Mouse (Mus musculus): ENCODE results near the gene Lpin1. TPM values are rescaled to one million over a fixed set of nuclear protein-coding genes. Genes with fewer than 3 reads are reported as not detected.
A peak's percentile ranks its signal among the peaks of the same experiment; 100 is the strongest.

The Lpin1 gene
- polyA plus RNA-seq, 1 experiment from 2014 or later: 7.3 TPM

DNA sequence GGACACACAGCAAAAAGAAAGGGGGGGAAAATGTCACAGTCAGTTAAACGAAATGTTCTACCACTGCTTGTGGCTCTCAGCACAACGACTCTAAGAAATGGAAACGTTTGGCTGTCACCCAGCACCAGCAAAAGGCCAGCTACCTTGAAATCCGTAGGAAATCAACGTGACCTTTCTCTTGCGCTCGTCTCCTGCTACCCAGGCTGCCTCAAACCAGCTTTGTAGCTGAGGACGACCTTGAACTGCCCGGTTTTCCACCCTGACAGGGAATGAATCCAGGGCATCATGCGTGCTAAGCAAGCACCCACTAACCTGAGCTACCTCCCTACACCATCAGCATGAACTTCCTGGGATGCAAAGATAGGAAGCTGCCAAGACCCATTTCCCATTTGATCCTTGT, 39.5 kb downstream of the Lpin1 start:
- Histone ChIP-seq H3K4me2 (ENCODE audit: low read depth, low read length, severe bottlenecking) (no peak overlapping the region), H3K27me3 (ENCODE audit: control insufficient read depth, insufficient read depth, low read length) (no peaks in the 10 kb centered on the region), H3K4me3 (ENCODE audit: low read depth, low read length) (no peak overlapping the region), H3K9me3 (ENCODE audit: control insufficient read depth, low read length) (no peaks in the 10 kb centered on the region), H3K9ac (ENCODE audit: low read length) (no peak overlapping the region), H3K27ac (ENCODE audit: low read depth, low read length) (no peak overlapping the region), H3K36me3 (ENCODE audit: control insufficient read depth, insufficient read depth, low read length) (no peaks in the 10 kb centered on the region), H3K4me1 (replicated peaks; ENCODE audit: control insufficient read depth, insufficient read depth, low read length) (no peaks in the 10 kb centered on the region)
- WGBS: 93% methylated on average over 10 of the region's 10 CpGs
- no peak for ATAC-seq (replicated peaks; ENCODE audit: low FRiP score)
- no peak for DNase-seq (ENCODE audit: low spot score)

DNA sequence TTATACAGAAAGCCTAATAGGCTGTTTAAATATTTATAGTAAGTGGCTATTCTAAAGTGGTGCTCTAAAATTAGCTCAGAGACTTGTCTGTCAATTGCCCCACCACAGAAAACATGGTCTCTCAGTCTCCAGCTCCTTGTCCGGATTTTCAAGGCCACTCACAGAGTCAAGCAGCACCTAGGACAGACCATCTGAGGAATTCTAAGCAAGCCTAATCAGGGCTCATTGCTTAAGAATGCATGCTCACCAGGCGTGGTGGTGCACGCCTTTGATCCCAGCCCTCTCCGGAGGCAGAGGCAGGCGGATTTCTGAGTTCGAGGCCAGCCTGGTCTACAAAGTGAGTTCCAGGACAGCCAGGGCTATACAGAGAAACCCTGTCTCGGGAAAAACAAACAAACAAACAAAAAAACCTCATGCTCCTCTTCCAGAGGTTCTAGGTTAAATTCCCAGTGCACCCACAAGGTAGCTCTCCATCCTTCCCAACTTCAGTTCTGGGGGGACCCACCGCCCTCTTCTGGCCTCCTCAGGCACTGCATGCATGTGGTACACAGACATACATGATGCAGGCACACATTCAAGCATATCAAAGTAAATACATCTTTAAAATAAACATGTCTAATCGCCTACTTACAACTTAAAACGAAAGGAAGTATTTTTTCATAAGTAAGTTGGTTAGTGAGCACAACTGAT, 40.2 kb downstream of the Lpin1 start:
- no peaks in the 10 kb centered on the region for H3K27me3 ChIP-seq (ENCODE audit: control insufficient read depth, insufficient read depth, low read length)
- no peaks in the 10 kb centered on the region for H3K36me3 ChIP-seq (ENCODE audit: control insufficient read depth, insufficient read depth, low read length)
- WGBS: 93% methylated on average over 10 of the region's 10 CpGs
- no peak overlapping the region for H3K4me2 ChIP-seq (ENCODE audit: low read depth, low read length, severe bottlenecking)
- no peaks in the 10 kb centered on the region for H3K9me3 ChIP-seq (ENCODE audit: control insufficient read depth, low read length)
- H3K4me1 ChIP-seq (replicated peaks; ENCODE audit: control insufficient read depth, insufficient read depth, low read length): no peaks in the 10 kb centered on the region
- DNase-seq (ENCODE audit: low spot score) (no peak), ATAC-seq (replicated peaks; ENCODE audit: low FRiP score) (no peak)
- no peak overlapping the region for H3K27ac ChIP-seq (ENCODE audit: low read depth, low read length)
- no peak overlapping the region for H3K9ac ChIP-seq (ENCODE audit: low read length)
- H3K4me3 ChIP-seq (ENCODE audit: low read depth, low read length): no peak overlapping the region

DNA sequence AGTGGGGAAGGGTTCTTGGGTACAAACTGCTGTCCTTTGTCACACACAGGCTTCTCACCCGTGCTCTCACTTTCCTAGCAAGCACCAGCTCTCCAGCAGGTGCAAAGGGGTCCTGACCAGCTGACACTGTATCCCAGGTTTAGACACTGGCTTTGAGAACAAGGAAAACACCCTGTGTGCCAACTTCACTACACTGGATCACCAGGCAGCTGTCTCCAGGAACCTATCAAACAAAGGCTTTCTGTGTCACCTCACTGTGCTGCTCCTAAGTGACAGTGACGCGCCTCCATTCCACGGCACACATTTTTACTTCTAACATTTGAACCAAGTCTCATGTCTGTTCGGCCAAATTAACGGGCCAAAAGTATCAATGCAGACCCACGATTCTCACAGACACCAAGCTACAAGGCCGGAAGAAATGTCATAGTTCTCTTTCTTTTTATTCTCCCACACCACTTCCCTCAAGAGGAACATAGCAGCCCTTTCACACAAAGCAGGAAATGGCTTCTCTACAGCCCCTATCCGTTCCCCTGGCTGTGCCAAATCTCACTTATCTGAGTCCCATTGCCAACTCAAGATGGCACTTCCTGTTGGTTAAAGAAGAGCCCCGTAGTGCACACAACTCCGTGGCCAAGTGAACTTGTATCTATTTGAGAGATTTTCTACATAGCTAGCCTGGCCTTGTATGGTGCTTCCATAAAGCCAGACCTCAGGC, 41.7 kb downstream of the Lpin1 start:
- Histone ChIP-seq H3K4me3 (ENCODE audit: low read depth, low read length) (no peak overlapping the region), H3K9ac (ENCODE audit: low read length) (no peak overlapping the region), H3K36me3 (ENCODE audit: control insufficient read depth, insufficient read depth, low read length) (no peaks in the 10 kb centered on the region), H3K4me1 (replicated peaks; ENCODE audit: control insufficient read depth, insufficient read depth, low read length) (no peaks in the 10 kb centered on the region), H3K9me3 (ENCODE audit: control insufficient read depth, low read length) (no peaks in the 10 kb centered on the region), H3K27ac (ENCODE audit: low read depth, low read length) (no peak overlapping the region), H3K27me3 (ENCODE audit: control insufficient read depth, insufficient read depth, low read length) (no peaks in the 10 kb centered on the region), H3K4me2 (ENCODE audit: low read depth, low read length, severe bottlenecking) (no peak overlapping the region)
- ATAC-seq (replicated peaks; ENCODE audit: low FRiP score): 0 out of 2 replicates have a peak, but pooled peaks have one; percentile 10
- DNase-seq (ENCODE audit: low spot score): no peak
- WGBS: 84% methylated on average over 11 of the region's 11 CpGs

DNA sequence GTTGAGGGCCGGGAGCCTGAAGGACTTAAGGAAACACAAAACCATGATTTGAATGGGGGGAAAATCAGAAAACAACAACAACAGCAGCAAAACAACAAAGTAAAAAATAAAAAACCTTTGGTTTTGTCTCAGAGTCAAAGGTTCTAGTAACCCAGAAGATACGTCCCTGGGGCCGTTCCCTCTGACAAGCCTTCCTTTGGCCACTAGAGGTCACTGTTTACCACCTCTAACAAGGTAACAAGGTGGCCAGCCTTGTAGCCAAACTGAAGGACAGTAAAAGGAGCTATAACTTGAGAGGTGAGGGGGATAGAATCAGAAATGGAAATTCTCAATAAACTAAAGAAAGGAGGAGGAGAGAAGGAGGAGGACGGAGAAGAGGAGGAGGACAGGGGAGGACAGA, 42.3 kb downstream of the Lpin1 start:
- no peaks in the 10 kb centered on the region for H3K9me3 ChIP-seq (ENCODE audit: control insufficient read depth, low read length)

DNA sequence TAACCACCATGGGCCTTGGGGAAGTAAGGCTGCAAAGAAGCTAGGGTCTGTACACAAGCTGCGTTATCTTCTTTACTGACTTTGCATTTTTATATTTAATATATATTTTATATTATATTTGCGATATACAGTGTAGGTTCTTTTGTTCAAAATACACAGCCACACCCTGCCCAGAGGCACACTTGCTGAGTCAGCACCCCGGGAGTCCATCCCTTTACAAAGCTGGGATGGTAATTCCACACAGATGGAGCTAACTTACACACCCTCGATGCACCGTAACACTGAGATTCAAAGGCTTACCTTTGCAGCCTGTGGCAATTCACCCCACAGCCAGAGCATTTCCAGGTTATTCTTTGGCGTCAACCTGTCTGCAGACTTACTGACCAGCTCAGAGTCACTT, 42.7 kb downstream of the Lpin1 start:
- Histone ChIP-seq H3K36me3 (ENCODE audit: control insufficient read depth, insufficient read depth, low read length) (no peaks in the 10 kb centered on the region), H3K9me3 (ENCODE audit: control insufficient read depth, low read length) (no peaks in the 10 kb centered on the region), H3K27ac (ENCODE audit: low read depth, low read length) (no peak overlapping the region), H3K27me3 (ENCODE audit: control insufficient read depth, insufficient read depth, low read length) (no peaks in the 10 kb centered on the region), H3K4me1 (replicated peaks; ENCODE audit: control insufficient read depth, insufficient read depth, low read length) (no peaks in the 10 kb centered on the region), H3K4me2 (ENCODE audit: low read depth, low read length, severe bottlenecking) (no peak overlapping the region), H3K4me3 (ENCODE audit: low read depth, low read length) (no peak overlapping the region), H3K9ac (ENCODE audit: low read length) (no peak overlapping the region)
- no peak for DNase-seq (ENCODE audit: low spot score)
- ATAC-seq (replicated peaks; ENCODE audit: low FRiP score): no peak
- 87% methylated on average over 6 of the region's 6 CpGs for WGBS

More for the DNA sequence above, 42.3 kb downstream of the Lpin1 start:
- H3K4me1 ChIP-seq (replicated peaks; ENCODE audit: control insufficient read depth, insufficient read depth, low read length): no peaks in the 10 kb centered on the region
- no peaks in the 10 kb centered on the region for H3K36me3 ChIP-seq (ENCODE audit: control insufficient read depth, insufficient read depth, low read length)
- ATAC-seq (replicated peaks; ENCODE audit: low FRiP score) (0 out of 2 replicates have a peak, but pooled peaks have one; percentile 64), DNase-seq (ENCODE audit: low spot score) (peak; percentile 71)
- H3K9ac ChIP-seq (ENCODE audit: low read length): no peak overlapping the region
- no peak overlapping the region for H3K27ac ChIP-seq (ENCODE audit: low read depth, low read length)
- H3K4me2 ChIP-seq (ENCODE audit: low read depth, low read length, severe bottlenecking): no peak overlapping the region
- no peak overlapping the region for H3K4me3 ChIP-seq (ENCODE audit: low read depth, low read length)
- 35% methylated on average over 4 of the region's 4 CpGs for WGBS
- H3K27me3 ChIP-seq (ENCODE audit: control insufficient read depth, insufficient read depth, low read length): no peaks in the 10 kb centered on the region

DNA sequence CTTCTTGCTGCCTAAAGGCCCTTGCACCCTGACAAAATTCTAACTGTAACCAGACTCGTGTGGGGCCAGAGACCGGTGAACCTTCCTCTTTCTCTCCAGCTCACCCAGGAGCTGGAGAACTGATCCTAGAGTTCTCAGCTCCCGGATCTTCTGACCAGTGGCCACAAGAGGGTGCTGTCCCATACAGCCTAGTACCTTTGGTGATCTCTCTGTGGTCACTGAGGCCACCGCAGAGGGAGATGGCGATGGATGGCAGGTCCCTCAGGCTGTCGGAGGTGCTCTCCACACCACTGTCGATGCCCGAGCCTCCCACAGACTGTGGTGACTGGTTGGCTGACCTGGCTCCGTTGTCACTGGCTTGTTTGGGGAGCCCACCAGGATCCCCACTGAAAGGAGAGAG, 47.3 kb downstream of the Lpin1 start:
- Histone ChIP-seq H3K9me3 (ENCODE audit: control insufficient read depth, low read length) (no peaks in the 10 kb centered on the region), H3K27ac (ENCODE audit: low read depth, low read length) (no peak overlapping the region), H3K36me3 (ENCODE audit: control insufficient read depth, insufficient read depth, low read length) (no peaks in the 10 kb centered on the region), H3K27me3 (ENCODE audit: control insufficient read depth, insufficient read depth, low read length) (no peaks in the 10 kb centered on the region), H3K9ac (ENCODE audit: low read length) (no peak overlapping the region), H3K4me3 (ENCODE audit: low read depth, low read length) (no peak overlapping the region), H3K4me1 (replicated peaks; ENCODE audit: control insufficient read depth, insufficient read depth, low read length) (no peaks in the 10 kb centered on the region), H3K4me2 (ENCODE audit: low read depth, low read length, severe bottlenecking) (no peak overlapping the region)
- 62% methylated on average over 9 of the region's 9 CpGs for WGBS
- DNase-seq (ENCODE audit: low spot score) (peak; percentile 68), ATAC-seq (replicated peaks; ENCODE audit: low FRiP score) (no peak)

DNA sequence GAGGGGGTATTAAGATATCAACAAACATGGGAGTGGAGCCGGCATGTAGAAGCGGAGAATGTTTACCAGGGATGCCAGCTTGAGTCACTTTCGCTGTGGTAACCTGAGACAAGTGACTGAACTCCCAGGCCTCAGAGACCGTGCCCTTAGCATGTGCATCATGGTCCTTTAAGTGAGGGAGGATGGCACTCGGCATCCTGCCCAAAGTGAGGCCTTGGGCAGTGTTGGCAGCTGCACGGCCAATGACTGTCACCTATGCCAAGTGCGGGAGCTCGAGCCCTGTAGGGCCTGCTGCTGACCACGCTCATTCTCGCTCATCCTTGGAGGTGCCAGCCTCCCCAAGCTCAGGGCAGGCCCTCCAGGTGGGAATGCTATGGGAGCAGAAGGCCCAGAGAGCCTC, 48.1 kb downstream of the Lpin1 start:
- ATAC-seq (replicated peaks; ENCODE audit: low FRiP score) (no peak), DNase-seq (ENCODE audit: low spot score) (no peak)
- WGBS: 91% methylated on average over 10 of the region's 10 CpGs
- Histone ChIP-seq H3K4me1 (replicated peaks; ENCODE audit: control insufficient read depth, insufficient read depth, low read length) (no peaks in the 10 kb centered on the region), H3K36me3 (ENCODE audit: control insufficient read depth, insufficient read depth, low read length) (no peaks in the 10 kb centered on the region), H3K27me3 (ENCODE audit: control insufficient read depth, insufficient read depth, low read length) (no peaks in the 10 kb centered on the region), H3K4me3 (ENCODE audit: low read depth, low read length) (no peak overlapping the region), H3K4me2 (ENCODE audit: low read depth, low read length, severe bottlenecking) (no peak overlapping the region), H3K9ac (ENCODE audit: low read length) (no peak overlapping the region), H3K27ac (ENCODE audit: low read depth, low read length) (no peak overlapping the region), H3K9me3 (ENCODE audit: control insufficient read depth, low read length) (no peaks in the 10 kb centered on the region)

DNA sequence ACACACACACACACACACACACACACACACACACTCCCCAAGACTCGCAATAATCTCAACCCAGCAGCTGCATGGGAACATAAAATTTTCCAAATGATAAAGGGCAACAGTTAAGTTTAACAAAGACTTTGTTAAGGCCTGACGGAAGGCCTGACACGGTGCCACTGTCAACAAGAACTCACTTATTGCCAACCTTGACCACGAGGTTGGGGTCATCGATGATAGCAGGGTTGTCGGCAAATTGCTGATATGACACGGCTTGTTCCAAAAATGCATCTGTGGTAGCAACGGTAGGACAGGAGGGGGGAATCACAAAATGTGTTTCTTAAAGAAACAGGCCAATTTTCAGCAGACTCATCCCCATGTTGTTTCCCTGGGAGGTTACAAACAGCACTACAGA, 48.6 kb downstream of the Lpin1 start:
- Histone ChIP-seq H3K36me3 (ENCODE audit: control insufficient read depth, insufficient read depth, low read length) (no peaks in the 10 kb centered on the region), H3K4me1 (replicated peaks; ENCODE audit: control insufficient read depth, insufficient read depth, low read length) (no peaks in the 10 kb centered on the region), H3K27ac (ENCODE audit: low read depth, low read length) (no peak overlapping the region), H3K4me3 (ENCODE audit: low read depth, low read length) (no peak overlapping the region), H3K9me3 (ENCODE audit: control insufficient read depth, low read length) (no peaks in the 10 kb centered on the region), H3K4me2 (ENCODE audit: low read depth, low read length, severe bottlenecking) (no peak overlapping the region), H3K27me3 (ENCODE audit: control insufficient read depth, insufficient read depth, low read length) (no peaks in the 10 kb centered on the region), H3K9ac (ENCODE audit: low read length) (no peak overlapping the region)
- no peak for ATAC-seq (replicated peaks; ENCODE audit: low FRiP score)
- 88% methylated on average over 8 of the region's 8 CpGs for WGBS
- no peak for DNase-seq (ENCODE audit: low spot score)

DNA sequence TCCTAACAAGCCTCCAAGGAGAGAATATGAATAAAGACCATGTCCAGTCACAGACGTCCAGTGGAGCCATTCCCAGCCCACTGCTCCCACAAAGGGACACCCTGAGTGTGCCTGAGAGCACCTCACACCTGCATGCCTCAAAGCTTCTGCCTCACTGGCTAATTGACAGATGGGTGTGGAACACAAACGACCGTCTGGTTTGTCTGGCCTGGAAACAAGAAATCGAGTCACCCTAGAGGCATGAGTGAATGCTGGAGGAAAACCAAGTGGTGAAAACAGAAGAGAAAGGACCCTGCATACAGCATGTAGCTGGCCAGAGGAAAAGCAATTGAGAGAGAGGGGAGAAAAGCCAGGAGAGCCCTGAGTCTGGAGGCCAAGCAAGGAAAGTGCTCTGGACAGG, 53.5 kb downstream of the Lpin1 start:
- H3K27ac ChIP-seq (ENCODE audit: low read depth, low read length): no peak overlapping the region
- WGBS: 56% methylated on average over 4 of the region's 4 CpGs
- ATAC-seq (replicated peaks; ENCODE audit: low FRiP score): no peak
- H3K27me3 ChIP-seq (ENCODE audit: control insufficient read depth, insufficient read depth, low read length): no peaks in the 10 kb centered on the region
- DNase-seq (ENCODE audit: low spot score): no peak
- no peaks in the 10 kb centered on the region for H3K4me1 ChIP-seq (replicated peaks; ENCODE audit: control insufficient read depth, insufficient read depth, low read length)
- no peaks in the 10 kb centered on the region for H3K9me3 ChIP-seq (ENCODE audit: control insufficient read depth, low read length)
- no peak overlapping the region for H3K4me2 ChIP-seq (ENCODE audit: low read depth, low read length, severe bottlenecking)
- H3K36me3 ChIP-seq (ENCODE audit: control insufficient read depth, insufficient read depth, low read length): no peaks in the 10 kb centered on the region
- H3K4me3 ChIP-seq (ENCODE audit: low read depth, low read length): no peak overlapping the region
- no peak overlapping the region for H3K9ac ChIP-seq (ENCODE audit: low read length)
